Mouse (Mus musculus): ENCODE measurements around the gene Frmd4b.

The Frmd4b gene

DNA sequence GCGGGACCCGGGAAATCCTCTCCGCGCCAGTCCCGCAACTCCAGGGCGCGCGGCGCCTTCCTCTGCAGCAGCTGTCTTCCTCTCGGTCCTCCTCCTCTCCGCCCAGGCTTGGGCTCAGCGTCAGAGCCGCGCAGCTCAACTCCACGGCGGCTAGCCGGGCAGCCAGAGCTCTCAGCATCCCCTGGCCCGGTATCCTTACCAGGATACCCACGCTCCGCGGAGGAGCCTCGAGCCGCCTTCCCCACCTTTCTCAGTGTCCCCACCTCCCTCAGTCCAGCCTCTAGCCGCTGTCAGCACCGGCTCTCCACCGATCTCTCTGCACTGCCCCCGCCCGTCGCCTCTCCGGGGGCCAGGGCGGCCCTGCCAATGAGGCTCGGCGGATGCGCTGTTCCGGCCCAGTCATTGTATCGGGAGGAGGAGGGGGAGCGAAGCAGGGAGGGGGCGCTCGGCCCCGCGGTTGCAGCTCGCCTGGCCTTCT lies at the start of gene Frmd4b:
Gene Frmd4b, minus strand, starts transcription at position 276 of the 478 bp plus-strand sequence.
- no peak for DNase-seq (ENCODE audit: low read depth, low spot score)

DNA sequence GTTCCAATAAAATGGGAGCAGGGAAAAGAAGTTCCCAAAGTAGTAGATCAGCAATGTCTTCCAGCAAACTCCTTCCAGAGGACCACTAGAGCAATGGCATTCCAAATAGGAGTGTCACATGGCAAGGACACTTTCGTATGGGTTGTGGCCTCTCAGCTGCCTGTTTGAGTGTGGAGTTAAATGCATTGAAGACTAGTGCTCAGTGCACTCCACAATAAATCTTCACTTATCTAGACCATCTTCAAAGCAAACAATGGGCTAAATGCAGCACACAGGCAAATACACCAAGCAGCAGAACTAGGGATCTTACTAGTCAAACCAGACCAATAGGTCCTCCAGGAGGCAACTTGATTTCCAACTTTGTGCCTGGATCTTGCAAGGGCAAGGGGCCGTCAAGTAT lies 49.1 kb upstream of the Frmd4b start:
- DNase-seq (ENCODE audit: low read depth, low spot score): no peak

DNA sequence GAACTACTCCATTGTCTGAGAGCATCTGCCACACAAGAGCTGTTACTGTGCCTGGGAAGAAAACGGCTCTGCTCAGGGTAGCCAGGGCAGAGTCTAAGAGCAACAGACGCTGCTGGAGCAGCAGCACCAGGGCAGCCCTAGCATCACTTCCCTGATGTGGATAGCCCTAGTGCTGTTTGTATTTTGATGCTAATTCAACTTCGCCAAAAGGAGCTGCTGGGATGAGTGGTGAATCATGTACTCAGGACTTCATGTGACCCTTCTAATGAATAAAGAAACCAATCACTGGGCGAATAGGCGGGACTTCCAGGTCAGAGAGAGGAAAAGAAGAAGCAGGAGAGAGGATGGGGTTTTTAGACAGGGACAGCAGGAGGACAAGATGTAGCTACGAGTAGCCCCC lies 41.6 kb upstream of the Frmd4b start:
- no peak for DNase-seq (ENCODE audit: low read depth, low spot score)

DNA sequence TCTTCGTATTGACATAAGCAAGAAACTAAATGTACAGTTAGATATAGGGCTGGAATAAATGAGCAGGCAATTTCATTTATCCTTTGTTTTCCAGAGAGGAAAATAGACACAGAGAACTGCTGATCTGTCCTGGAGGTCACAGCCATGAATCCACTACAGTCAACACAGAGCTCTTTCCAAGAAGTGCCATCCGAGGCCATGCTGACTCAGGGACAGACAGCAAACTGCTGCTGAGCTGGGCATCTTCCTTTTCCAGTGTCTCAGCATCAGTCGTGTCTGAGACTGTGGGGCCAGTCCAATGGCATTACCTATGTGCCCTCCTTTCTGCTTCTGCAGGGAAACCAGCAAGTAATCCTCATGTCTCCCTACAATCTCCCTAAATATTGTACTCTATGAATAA lies 38.6 kb upstream of the Frmd4b start:
- no peak for DNase-seq (ENCODE audit: low read depth, low spot score)

DNA sequence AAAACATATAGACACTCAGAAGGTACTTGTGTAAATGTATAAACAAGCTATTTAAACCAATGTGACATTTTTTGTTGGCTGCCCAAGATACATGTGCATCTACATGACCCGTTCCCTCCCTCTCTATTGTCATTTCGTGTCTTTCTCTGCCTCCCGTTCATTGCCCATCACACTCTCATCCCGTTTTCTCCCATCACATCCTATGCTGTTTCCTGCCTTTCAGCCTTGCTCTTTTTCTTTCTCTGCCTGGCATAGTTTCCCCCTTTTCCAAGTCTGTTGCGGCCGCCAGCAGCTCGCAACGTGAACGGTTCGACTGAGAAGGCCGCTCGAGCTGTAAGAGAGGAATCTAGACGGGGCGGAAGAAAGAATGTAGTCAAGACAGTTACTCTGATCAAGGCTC lies 30.2 kb upstream of the Frmd4b start:
- DNase-seq (ENCODE audit: low read depth, low spot score): no peak

- DNase-seq (ENCODE audit: low read depth, low spot score): no peak
These were observed 6.0 kb upstream of the Frmd4b start for GRCm38 (mm10) chr6:97623330-97623729.

- DNase-seq (ENCODE audit: low read depth, low spot score): no peak
These were observed 4.9 kb upstream of the Frmd4b start for GRCm38 (mm10) chr6:97622236-97622635.

DNA sequence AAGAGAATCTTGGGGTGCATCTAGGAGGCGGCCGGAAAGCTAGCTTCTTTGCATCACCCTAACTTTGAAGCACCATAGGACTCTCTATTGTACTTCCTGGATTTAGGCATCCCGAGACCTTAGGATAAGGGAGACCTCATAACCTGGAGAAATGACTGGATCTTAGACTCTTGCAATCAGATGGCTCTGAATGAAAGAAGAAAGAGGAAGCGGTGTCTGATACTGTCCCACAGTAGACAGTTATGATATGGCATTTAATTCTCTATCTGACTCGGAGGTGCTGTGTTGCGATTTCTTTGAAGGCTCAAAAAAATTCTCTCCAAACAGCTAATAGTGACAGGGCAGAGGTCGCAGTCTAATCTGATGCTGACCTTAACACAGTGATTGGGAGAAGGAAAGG lies 433 bp upstream of the Frmd4b start:
- DNase-seq (ENCODE audit: low read depth, low spot score): no peak

GRCm38 (mm10) chr6:97616658-97617265 lies 579 bp downstream of the Frmd4b start:
- no peak for DNase-seq (ENCODE audit: low read depth, low spot score)

- DNase-seq (ENCODE audit: low read depth, low spot score): no peak
These were observed 1.4 kb downstream of the Frmd4b start for GRCm38 (mm10) chr6:97615901-97616461.

GRCm38 (mm10) chr6:97614179-97614578 lies 3.2 kb downstream of the Frmd4b start:
- no peak for DNase-seq (ENCODE audit: low read depth, low spot score)

- no peak for DNase-seq (ENCODE audit: low read depth, low spot score)
These were observed 4.5 kb downstream of the Frmd4b start for GRCm38 (mm10) chr6:97612861-97613260.

- no peak for DNase-seq (ENCODE audit: low read depth, low spot score)
These were observed 7.3 kb downstream of the Frmd4b start for GRCm38 (mm10) chr6:97610051-97610450.

GRCm38 (mm10) chr6:97607646-97608045 lies 9.7 kb downstream of the Frmd4b start:
- DNase-seq (ENCODE audit: low read depth, low spot score): no peak

GRCm38 (mm10) chr6:97595218-97595617 lies 22.1 kb downstream of the Frmd4b start:
- no peak for DNase-seq (ENCODE audit: low read depth, low spot score)

DNA sequence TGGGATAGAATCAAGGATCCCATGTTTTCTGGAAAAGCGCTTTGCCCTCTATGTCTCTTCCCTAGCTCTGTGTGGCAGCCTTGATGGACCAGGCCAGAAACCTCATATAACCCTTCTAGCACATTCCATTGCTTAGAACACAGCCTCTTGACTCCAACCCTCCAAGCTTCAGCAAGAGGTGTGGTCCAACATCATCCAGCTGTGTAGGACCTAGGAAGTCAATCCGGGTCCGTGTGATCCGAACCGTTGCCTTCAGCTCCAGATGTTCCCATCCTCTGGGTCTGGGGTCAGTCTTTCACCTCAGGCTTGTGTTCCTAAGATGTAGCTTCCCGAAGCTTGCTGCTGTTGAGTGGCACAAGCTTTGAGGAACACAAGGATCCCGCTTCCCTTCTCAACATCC lies 22.8 kb downstream of the Frmd4b start:
- DNase-seq (ENCODE audit: low read depth, low spot score): no peak

- DNase-seq (ENCODE audit: low read depth, low spot score): no peak
These were observed 27.1 kb downstream of the Frmd4b start for GRCm38 (mm10) chr6:97590230-97590629.

DNA sequence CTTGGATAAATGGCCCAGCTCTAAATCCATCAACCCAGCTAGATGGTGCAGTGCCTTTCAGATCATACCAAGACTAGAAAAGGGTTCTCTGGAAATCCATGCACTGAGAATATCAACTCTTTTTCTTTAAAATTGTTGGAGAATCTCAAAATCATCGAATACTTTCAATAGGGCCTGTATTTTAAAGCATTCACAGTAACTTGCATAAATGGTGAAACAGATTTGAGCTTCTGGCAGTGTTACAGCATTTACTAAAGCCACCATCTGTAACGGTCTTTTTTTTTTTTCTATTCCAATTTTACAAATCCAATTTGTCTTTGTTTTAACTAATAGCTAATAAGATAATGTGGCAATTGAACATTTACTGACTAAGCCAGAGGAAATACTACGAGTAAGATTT lies 27.8 kb downstream of the Frmd4b start:
- DNase-seq (ENCODE audit: low read depth, low spot score): no peak

GRCm38 (mm10) chr6:97589031-97589430 lies 28.3 kb downstream of the Frmd4b start:
- no peak for DNase-seq (ENCODE audit: low read depth, low spot score)

GRCm38 (mm10) chr6:97586606-97587005 lies 30.7 kb downstream of the Frmd4b start:
- DNase-seq (ENCODE audit: low read depth, low spot score): no peak

- DNase-seq (ENCODE audit: low read depth, low spot score): no peak
These were observed 31.3 kb downstream of the Frmd4b start for GRCm38 (mm10) chr6:97586024-97586423.

GRCm38 (mm10) chr6:97582748-97583147 lies 34.6 kb downstream of the Frmd4b start:
- no peak for DNase-seq (ENCODE audit: low read depth, low spot score)

DNA sequence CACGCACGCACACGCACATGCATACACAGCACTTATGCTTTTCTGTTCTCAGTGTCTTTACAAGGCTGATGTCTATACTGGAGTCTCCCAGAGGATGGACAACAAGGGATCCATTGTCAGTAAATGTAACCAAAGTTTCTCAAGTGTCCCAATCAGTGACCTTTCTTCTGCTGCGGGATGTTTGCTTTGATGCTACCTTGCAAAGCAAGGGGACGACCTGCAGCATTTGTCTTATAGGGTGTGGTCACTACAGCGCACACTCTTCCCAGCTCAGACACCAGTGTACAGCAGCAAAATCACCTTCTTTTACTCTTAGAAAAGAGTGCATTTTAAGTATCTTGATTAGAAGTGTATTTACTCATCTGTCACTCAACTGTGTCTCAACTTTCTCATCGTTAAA lies 35.4 kb downstream of the Frmd4b start:
- DNase-seq (ENCODE audit: low read depth, low spot score): no peak
